Mouse (Mus musculus) embryonic fibroblast, embryonic 13.5 days (primary cell): ENCODE measurements at regions not wholly inside any gene's neighbourhood (a gene's known extent, or its start where the extent isn't known, plus 50 kb on each side); places are given as distances from the start of the nearest gene placed in this dataset.

Experiments
- CTCF ChIP-seq: IDR thresholded peaks from 2 replicates; pipeline ENCODE4 v1.5.1; 2011; ENCODE audit warnings: mild to moderate bottlenecking, control low read depth, low read length, moderate library complexity, borderline replicate concordance; ENCODE audit not compliant: insufficient read depth
- POLR2A ChIP-seq: IDR thresholded peaks from 2 replicates; pipeline ENCODE4 v1.6.1; 2011; ENCODE audit warnings: low read depth, mild to moderate bottlenecking, control low read depth, low read length, moderate library complexity

GRCm38 (mm10) chr3:41213533-41213932 lies 130.7 kb upstream of the Pgrmc2 start:
- no peak for TF ChIP-seq POLR2A
- no peak for TF ChIP-seq CTCF
